In genomic region chr11:83941950-83942840, GRCm38 (mm10) we compare ENCODE assay signal across 8 mouse cellular contexts. TPM values are rescaled to one million over a fixed set of nuclear protein-coding genes. Genes with fewer than 3 reads are reported as not detected.
A peak's percentile ranks its signal among the peaks of the same experiment; 100 is the strongest.
DNase-seq lines count a peak whose midpoint lies in the region; ATAC-seq lines count a peak whose summit lies in the region.

Gene Ddx52 (plus strand): TSS chr11:83942062.

- peak; percentile 93 for DNase-seq in adipocyte (ENCODE audit: low spot score)
- peak; percentile 97 for DNase-seq in embryo, embryonic 10 days (ENCODE audit: low spot score)
- DNase-seq in gastrocnemius, postnatal 10 days, result peak; percentile 85
- peak; percentile 95 for DNase-seq in induced T-regulatory cell, adult 2 months (ENCODE audit: low read depth)
- peak; percentile 61 to 88 for DNase-seq in left cerebral cortex, adult 9 months (ENCODE audit: low spot score in 2 of 2)
- DNase-seq in right cerebral cortex, postnatal 14 days, result peak; percentile 86
- peak; percentile 77 to 91 for DNase-seq in urinary bladder, postnatal 36 days (ENCODE audit: low spot score in 2 of 2)

- ATAC-seq in megakaryocyte progenitor cell, adult 5-6 weeks (replicated peaks; ENCODE audit: poor library complexity), result peak; percentile 100

RNA-seq across cellular contexts. Expression of gene Ddx52, which starts in this region (rescaled TPM):
- 10 to 100 TPM; 11.0 to 12.4 TPM for total RNA-seq in gastrocnemius, postnatal 10 days (2021)
- 34.2 TPM in 2 replicates for total RNA-seq in megakaryocyte progenitor cell, adult 5-6 weeks (2015)
- total RNA-seq in megakaryocyte progenitor cell, adult 5-6 weeks (2017), result 65.5 and 67.1 TPM in 2 replicates

Comparison
In these comparisons a context has a peak if more than half of its experiments do, and no peak if none do; other contexts are left out.
1. Peak in every context shown above with its lines: DNase-seq and ATAC-seq.